15 mouse cellular contexts compared by ENCODE assay signal in the genomic region with DNA sequence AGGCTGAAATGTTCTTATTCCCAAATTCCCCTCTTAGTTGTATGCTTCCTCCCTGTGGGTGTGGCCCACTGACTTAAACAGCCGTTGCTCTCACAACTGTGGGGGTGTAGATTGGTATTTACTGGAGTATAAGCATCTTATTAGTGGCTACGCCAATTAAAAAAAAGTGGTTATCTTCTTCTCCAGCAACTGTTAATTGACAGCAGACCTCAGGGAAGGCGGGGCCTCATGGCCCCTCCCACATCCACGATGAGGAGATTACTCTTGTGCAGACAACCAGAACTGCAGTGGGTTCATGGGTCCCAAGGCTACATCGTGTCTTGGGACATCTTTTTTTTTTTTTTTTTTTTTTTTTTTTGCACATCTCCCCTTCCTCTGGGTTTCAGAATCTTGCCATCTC. TPM values are rescaled to one million over a fixed set of nuclear protein-coding genes. Genes with fewer than 3 reads are reported as not detected.
DNase-seq lines count a peak whose midpoint lies in the region; ATAC-seq lines count a peak whose summit lies in the region.
"Had no signal": no experiment of that assay in that cellular context is flagged by ENCODE, and none has a peak within 500 bp of the region (broad histone marks: within the 10 kb centered on the region; RNA-seq: fewer than 3 reads in every experiment).

No protein-coding gene starts in this region.

- H3K27ac ChIP-seq in liver, embryonic 11.5 days (ENCODE audit: low read depth, low read length): no peak overlapping the region
- H3K27ac ChIP-seq: embryonic facial prominence, embryonic 12.5 days; intestine, embryonic 15.5 days; liver, embryonic 15.5 days had no signal

- no peaks in the 10 kb centered on the region for H3K9me3 ChIP-seq in liver, embryonic 11.5 days (ENCODE audit: control insufficient read depth, low read length)
- H3K9me3 ChIP-seq: embryonic facial prominence, embryonic 12.5 days; intestine, embryonic 15.5 days; liver, embryonic 15.5 days had no signal

- no peak; the same call in 1 of the 2 replicates for ATAC-seq in liver, embryonic 11.5 days (replicated peaks; ENCODE audit: low FRiP score)
- ATAC-seq in activated CD4-positive, CD25-positive, alpha-beta regulatory T cell, adult 4 months: peak; percentile 24
- ATAC-seq: intestine, embryonic 15.5 days had no signal

- no peaks in the 10 kb centered on the region for H3K36me3 ChIP-seq in liver, embryonic 11.5 days (ENCODE audit: control insufficient read depth, insufficient read depth, low read length)
- H3K36me3 ChIP-seq: embryonic facial prominence, embryonic 12.5 days; intestine, embryonic 15.5 days; liver, embryonic 15.5 days had no signal

- H3K4me1 ChIP-seq in liver, embryonic 11.5 days (replicated peaks; ENCODE audit: control insufficient read depth, insufficient read depth, low read length): no peaks in the 10 kb centered on the region; the same call in 1 of the 2 replicates
- H3K4me1 ChIP-seq: embryonic facial prominence, embryonic 12.5 days; intestine, embryonic 15.5 days had no signal

- H3K4me3 ChIP-seq in liver, embryonic 11.5 days (ENCODE audit: low read depth, low read length): no peak overlapping the region
- H3K4me3 ChIP-seq: embryonic facial prominence, embryonic 12.5 days; intestine, embryonic 15.5 days; liver, embryonic 15.5 days had no signal

- DNase-seq in liver: peak; percentile 24
- no peak for DNase-seq in liver, embryonic 11.5 days (ENCODE audit: low spot score)
- DNase-seq in thymus, postnatal 0 days (ENCODE audit: low spot score): peak; percentile 32
- no peak for DNase-seq in thymus, postnatal 25 days
- DNase-seq in thymus, postnatal 36 days: peak; percentile 10 to 40
- DNase-seq in kidney, postnatal 10 days: no peak
- no peak for DNase-seq in gastrocnemius, postnatal 25 days
- DNase-seq: adrenal gland, postnatal 10 days; cerebellum, postnatal 36 days; heart, postnatal 4 days; kidney, postnatal 25 days had no signal

- 58% methylated on average over 5 of the region's 5 CpGs for WGBS in liver, embryonic 11.5 days

- no peaks in the 10 kb centered on the region for H3K27me3 ChIP-seq in liver, embryonic 11.5 days (replicated peaks; ENCODE audit: control insufficient read depth, insufficient read depth, low read length)
- H3K27me3 ChIP-seq: embryonic facial prominence, embryonic 12.5 days; intestine, embryonic 15.5 days; liver, embryonic 15.5 days had no signal

- H3K9ac ChIP-seq in liver, embryonic 11.5 days (ENCODE audit: low read depth, low read length): no peak overlapping the region
- H3K9ac ChIP-seq: embryonic facial prominence, embryonic 12.5 days; intestine, embryonic 15.5 days; liver, embryonic 15.5 days had no signal

- no peak overlapping the region for H3K4me2 ChIP-seq in liver, embryonic 11.5 days
- H3K4me2 ChIP-seq: embryonic facial prominence, embryonic 12.5 days; intestine, embryonic 15.5 days; liver, embryonic 15.5 days had no signal

RNA-seq across cellular contexts. Expression of gene Klhl6, which starts 5.6 kb away (rescaled TPM):
- polyA plus RNA-seq in liver, embryonic 11.5 days (2014; fragmentation: Nextera tagmentation; extraction: Ambion mirVana): 23.1 and 23.4 TPM in 2 replicates
- 130 and 131 TPM in 2 replicates for polyA plus RNA-seq in thymus, postnatal 0 days (2015; fragmentation: Nextera tagmentation; extraction: Ambion mirVana)
- 100 to 1,000 TPM; 231 to 315 TPM for polyA plus RNA-seq in activated CD4-positive, CD25-positive, alpha-beta regulatory T cell, adult 4 months (2017; shearing (Covaris generic))
- 1 to 10 TPM in 1 of 2 experiments, under 1 TPM in 1; 0.79 to 1.1 TPM for total RNA-seq in gastrocnemius, postnatal 25 days (2021)

Comparison
In these comparisons a context has a peak if more than half of its experiments do, and no peak if none do; other contexts are left out.
1. DNase-seq: peak in liver (single experiment), thymus, postnatal 0 days (single experiment) and thymus, postnatal 36 days (2 of 2); none in liver, embryonic 11.5 days (single experiment), thymus, postnatal 25 days (single experiment), kidney, postnatal 10 days (single experiment) and gastrocnemius, postnatal 25 days (single experiment).